Mouse (Mus musculus) forebrain, embryonic 13.5 days (tissue): ENCODE data around the gene Cbr2. TPM values are rescaled to one million over a fixed set of nuclear protein-coding genes. Genes with fewer than 3 reads are reported as not detected.
A peak's percentile ranks its signal among the peaks of the same experiment; 100 is the strongest.
"Not testable (repeated sequence)": the region's sequence is repeated elsewhere in the genome, so short reads cannot be mapped to it uniquely, and the experiment has no call there.

Source experiments
- ATAC-seq: fragments of 200-750 bp; cut with Nextera tagmentation; 2 replicates; pipeline ENCODE4 v1.8.0; 2017
- H3K27ac ChIP-seq: fragments of 300-500 bp; sonication (generic); 2 replicates; pipeline ENCODE4 v1.5.1; 2015; ENCODE audit warnings: inconsistent platforms, mild to moderate bottlenecking, moderate library complexity
- H3K27me3 ChIP-seq: fragments of 300-500 bp; sonication (generic); 2 replicates; pipeline ENCODE4 v1.6.1; 2015; ENCODE audit warnings: mild to moderate bottlenecking, inconsistent platforms
- H3K36me3 ChIP-seq: fragments of 300-500 bp; sonication (generic); 2 replicates; pipeline ENCODE4 v1.6.1; 2015; ENCODE audit warnings: mild to moderate bottlenecking, inconsistent platforms; ENCODE audit not compliant: poor library complexity, severe bottlenecking
- H3K4me1 ChIP-seq: fragments of 300-500 bp; sonication (generic); 2 replicates; pipeline ENCODE4 v1.6.1; 2015; ENCODE audit warnings: inconsistent platforms
- H3K4me2 ChIP-seq: fragments of 300-500 bp; sonication (generic); 2 replicates; pipeline ENCODE4 v1.6.1; 2015; ENCODE audit warnings: inconsistent platforms, mild to moderate bottlenecking, moderate library complexity
- H3K4me3 ChIP-seq: fragments of 300-500 bp; sonication (generic); 2 replicates; pipeline ENCODE4 v1.5.1; 2015; ENCODE audit warnings: mild to moderate bottlenecking, inconsistent platforms
- H3K9ac ChIP-seq: fragments of 300-500 bp; sonication (generic); 2 replicates; pipeline ENCODE4 v1.6.1; 2015; ENCODE audit warnings: mild to moderate bottlenecking, inconsistent platforms
- H3K9me3 ChIP-seq: fragments of 300-500 bp; sonication (generic); replicated peaks from 2 replicates; pipeline ENCODE4 v1.6.1; 2016; ENCODE audit warnings: inconsistent platforms
- whole genome bisulfite sequencing: fragments of 180-500 bp; shearing (Covaris S2); methylation state at CpG from one replicate; pipeline ENCODE4 v1.1.7; 2015; 5-methylcytosine and 5-hydroxymethylcytosine counted together
- polyA plus RNA-seq: library from polyadenylated mRNA; unstranded; fragments of >200 nt; fragmentation: Nextera tagmentation; extraction: Ambion mirVana; gene quantifications from 2 replicates; pipeline ENCODE4 v1.2.1, GENCODE M21; 2015

The Cbr2 gene
- 0.26 TPM in 1 of 2 replicates, not detected in the other for polyA plus RNA-seq

DNA sequence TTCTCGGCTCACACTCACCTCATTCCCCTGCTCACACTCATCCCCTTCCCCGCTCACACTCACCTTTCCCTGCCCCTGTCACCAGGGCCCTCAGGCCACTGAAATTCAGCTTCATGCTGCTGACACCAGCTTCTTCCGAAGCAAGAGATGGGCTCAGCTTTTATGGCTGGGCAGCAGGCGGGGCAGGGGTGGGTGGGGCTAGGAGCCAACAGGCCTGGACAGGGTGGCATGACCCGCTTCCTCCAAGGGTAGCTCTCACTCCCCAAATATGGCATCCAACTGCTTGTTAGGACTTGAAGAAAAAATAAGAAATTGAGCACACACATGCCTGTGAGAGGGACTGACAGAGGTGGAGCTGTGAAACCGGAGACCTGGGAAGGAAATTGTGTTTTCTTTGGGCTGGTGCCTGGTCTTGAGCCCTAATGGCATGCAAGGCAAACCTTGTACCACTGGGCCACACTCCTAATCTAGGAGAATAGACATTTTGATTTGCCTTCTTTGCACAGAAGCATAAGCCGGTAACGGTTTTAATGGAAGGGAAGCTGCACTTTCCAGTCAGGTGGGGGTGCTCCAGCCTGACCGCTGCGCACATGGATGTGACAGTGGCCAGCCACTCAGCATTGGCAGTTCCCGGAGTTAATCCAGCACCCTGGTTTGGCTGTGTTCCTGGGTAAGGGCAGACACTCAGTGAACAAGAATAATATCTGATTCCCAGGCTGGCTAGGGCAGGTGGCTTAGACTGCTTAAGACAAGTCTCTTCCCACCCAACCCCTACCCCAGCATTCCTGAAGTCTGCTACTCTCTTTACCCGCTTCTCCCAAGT lies at the start of gene Cbr2:
Gene Cbr2, minus strand, starts transcription at position 257 of the 823 bp plus-strand sequence.
- 82% methylated on average over 12 of the region's 12 CpGs for WGBS
- H3K27ac ChIP-seq: no peak within 1 kb of the TSS
- ATAC-seq: no peak
- H3K27me3 ChIP-seq: peaks cover 20% of the 10 kb centered on the region
- H3K9me3 ChIP-seq: no peaks in the 10 kb centered on the region
- peaks cover 6% of the 10 kb centered on the region; the same call in 1 of the 2 replicates for H3K4me1 ChIP-seq
- H3K4me3 ChIP-seq: no peak within 1 kb of the TSS
- no peak within 1 kb of the TSS for H3K9ac ChIP-seq
- no peaks in the 10 kb centered on the region for H3K36me3 ChIP-seq
- no peak within 1 kb of the TSS for H3K4me2 ChIP-seq

GRCm38 (mm10) chr11:120781361-120781760 lies 49.4 kb upstream of the Cbr2 start:
- Histone ChIP-seq H3K36me3 (peaks cover 44% of the 10 kb centered on the region), H3K4me1 (peaks cover 27% of the 10 kb centered on the region)
- WGBS: 93% methylated on average over 6 of the region's 6 CpGs
- not testable (repeated sequence) for H3K27ac ChIP-seq, H3K4me3 ChIP-seq, H3K9me3 ChIP-seq, H3K4me2 ChIP-seq, ATAC-seq, H3K9ac ChIP-seq, H3K27me3 ChIP-seq

- Histone ChIP-seq H3K4me1 (peaks cover 17% of the 10 kb centered on the region), H3K27me3 (no peaks in the 10 kb centered on the region), H3K9ac (no peak overlapping the region), H3K4me2 (no peak overlapping the region), H3K4me3 (no peak overlapping the region), H3K36me3 (peaks cover 33% of the 10 kb centered on the region), H3K27ac (no peak overlapping the region), H3K9me3 (no peaks in the 10 kb centered on the region)
- no peak for ATAC-seq
- 82% methylated on average over 1 of the region's 1 CpGs for WGBS
Observed at GRCm38 (mm10) chr11:120779876-120780275, 48.0 kb upstream of the Cbr2 start.

DNA sequence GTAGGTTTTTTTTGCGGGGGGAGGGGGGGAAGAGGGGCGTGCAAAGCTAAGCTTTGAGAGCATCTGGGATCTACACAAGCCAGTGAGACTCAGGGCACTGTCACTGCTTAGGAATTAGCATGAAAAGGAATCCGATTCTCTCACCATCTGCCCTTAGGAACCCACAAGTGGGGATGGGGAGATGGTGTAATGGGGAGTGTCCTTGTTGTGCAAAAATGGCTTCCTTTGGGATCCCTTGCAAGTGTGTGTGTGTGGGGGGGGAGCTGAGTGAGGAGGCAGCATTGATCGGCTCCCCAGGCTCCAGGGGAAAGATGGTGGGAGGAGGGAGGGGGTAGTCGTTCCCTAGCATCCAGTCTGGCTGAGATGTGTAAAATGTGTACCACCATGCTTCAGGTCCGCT lies 45.2 kb upstream of the Cbr2 start:
- no peak for ATAC-seq
- Histone ChIP-seq H3K4me1 (peaks cover 4% of the 10 kb centered on the region; the same call in 1 of the 2 replicates), H3K27me3 (no peaks in the 10 kb centered on the region), H3K4me2 (no peak overlapping the region), H3K27ac (no peak overlapping the region), H3K4me3 (no peak overlapping the region), H3K9me3 (no peaks in the 10 kb centered on the region), H3K9ac (no peak overlapping the region), H3K36me3 (peaks cover 24% of the 10 kb centered on the region)
- WGBS: 30% methylated on average over 6 of the region's 6 CpGs

DNA sequence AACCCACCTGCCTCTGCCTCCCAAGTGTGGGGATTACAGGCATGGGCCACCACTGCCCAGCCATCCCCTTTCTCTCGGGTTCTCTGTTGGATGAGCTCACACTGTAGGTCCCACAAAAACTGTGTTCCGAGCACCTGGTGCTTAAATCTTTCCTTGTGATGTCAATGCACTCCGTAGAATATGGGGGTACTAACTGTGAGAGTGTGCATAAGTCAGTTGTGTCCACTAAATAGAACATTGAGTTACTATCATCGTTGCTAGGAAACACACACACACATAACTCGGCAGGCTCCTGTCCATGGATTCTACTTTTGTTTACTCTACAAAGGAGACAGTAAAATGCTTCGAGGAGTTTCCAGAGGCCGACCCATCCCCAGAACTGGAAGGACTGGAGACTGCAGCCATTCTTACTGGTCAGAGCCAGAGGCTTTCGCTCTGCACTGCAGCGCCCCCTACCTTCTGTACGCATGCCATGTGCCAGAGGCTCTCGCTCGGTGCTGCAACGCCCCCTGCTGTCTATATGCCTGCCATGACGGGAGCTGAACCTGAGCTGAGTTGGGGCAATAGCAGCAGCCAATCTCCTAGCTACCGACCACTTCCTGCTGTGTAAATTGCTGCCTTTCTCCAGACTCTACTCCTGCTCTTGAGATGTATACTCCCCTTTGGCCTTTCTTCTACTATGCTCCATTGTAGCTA lies 44.0 kb upstream of the Cbr2 start:
- Histone ChIP-seq H3K9me3 (no peaks in the 10 kb centered on the region), H3K27ac (no peak overlapping the region), H3K4me1 (peaks cover 4% of the 10 kb centered on the region; the same call in 1 of the 2 replicates), H3K36me3 (peaks cover 15% of the 10 kb centered on the region), H3K27me3 (no peaks in the 10 kb centered on the region), H3K9ac (no peak overlapping the region), H3K4me3 (no peak overlapping the region), H3K4me2 (no peak overlapping the region)
- ATAC-seq: peak; percentile 80
- WGBS: 27% methylated on average over 15 of the region's 15 CpGs

- no peak overlapping the region for H3K4me3 ChIP-seq
- H3K4me2 ChIP-seq: no peak overlapping the region
- no peaks in the 10 kb centered on the region for H3K27me3 ChIP-seq
- peaks cover 4% of the 10 kb centered on the region; the same call in 1 of the 2 replicates for H3K4me1 ChIP-seq
- WGBS: 92% methylated on average over 7 of the region's 7 CpGs
- H3K36me3 ChIP-seq: no peaks in the 10 kb centered on the region
- ATAC-seq: no peak
- no peaks in the 10 kb centered on the region for H3K9me3 ChIP-seq
- no peak overlapping the region for H3K27ac ChIP-seq
- no peak overlapping the region for H3K9ac ChIP-seq
Observed at GRCm38 (mm10) chr11:120773463-120774190, 41.7 kb upstream of the Cbr2 start.

DNA sequence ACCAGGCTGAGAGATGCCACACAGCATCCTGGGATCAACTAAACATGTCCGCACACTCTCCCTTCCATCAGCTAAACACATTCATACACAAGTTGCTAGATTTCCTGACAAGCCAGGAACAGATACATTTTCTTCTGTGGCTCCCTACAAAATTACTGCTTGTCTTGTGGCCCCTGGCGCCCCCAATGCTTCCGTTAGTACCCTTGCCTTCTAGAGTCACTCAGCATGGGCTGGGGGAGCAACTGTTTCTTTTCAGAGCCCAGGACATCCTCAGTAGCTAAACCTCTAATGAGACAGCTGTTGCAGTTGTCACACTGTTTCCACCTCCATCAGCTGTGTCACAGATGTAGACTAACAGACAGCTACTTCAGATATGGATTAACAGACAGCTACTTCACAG lies 40.8 kb upstream of the Cbr2 start:
- H3K4me1 ChIP-seq: peaks cover 4% of the 10 kb centered on the region; the same call in 1 of the 2 replicates
- H3K36me3 ChIP-seq: no peaks in the 10 kb centered on the region
- H3K27ac ChIP-seq: no peak overlapping the region
- WGBS: 81% methylated on average over 3 of the region's 3 CpGs
- no peaks in the 10 kb centered on the region for H3K27me3 ChIP-seq
- H3K9ac ChIP-seq: no peak overlapping the region
- no peak overlapping the region for H3K4me2 ChIP-seq
- no peak for ATAC-seq
- no peak overlapping the region for H3K4me3 ChIP-seq
- no peaks in the 10 kb centered on the region for H3K9me3 ChIP-seq

GRCm38 (mm10) chr11:120768206-120768605 lies 36.3 kb upstream of the Cbr2 start:
- no peak for ATAC-seq
- Histone ChIP-seq H3K4me3 (no peak overlapping the region), H3K4me1 (no peaks in the 10 kb centered on the region), H3K27ac (no peak overlapping the region), H3K9me3 (no peaks in the 10 kb centered on the region), H3K4me2 (no peak overlapping the region), H3K36me3 (no peaks in the 10 kb centered on the region), H3K9ac (no peak overlapping the region), H3K27me3 (peaks cover 5% of the 10 kb centered on the region; the same call in 1 of the 2 replicates)
- WGBS: 44% methylated on average over 1 of the region's 1 CpGs

DNA sequence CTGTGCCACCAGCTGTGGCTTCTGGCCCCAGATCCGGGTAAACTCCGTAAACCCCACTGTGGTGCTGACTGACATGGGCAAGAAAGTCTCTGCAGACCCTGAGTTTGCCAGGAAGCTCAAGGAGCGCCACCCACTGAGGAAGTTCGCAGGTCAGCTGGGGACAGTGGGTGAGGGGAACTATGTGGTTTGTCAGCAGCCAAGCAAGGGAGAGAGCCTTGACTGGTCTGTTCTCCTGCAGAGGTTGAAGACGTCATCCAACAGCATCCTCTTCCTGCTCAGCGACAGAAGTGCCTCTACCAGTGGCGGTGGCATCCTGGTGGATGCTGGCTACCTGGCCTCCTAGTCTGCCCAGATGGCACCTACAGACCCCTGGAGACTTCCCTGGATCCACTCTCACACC lies 35.1 kb upstream of the Cbr2 start:
- not testable (repeated sequence) for H3K4me2 ChIP-seq, ATAC-seq, H3K4me1 ChIP-seq, H3K9ac ChIP-seq, H3K27ac ChIP-seq, H3K36me3 ChIP-seq, H3K9me3 ChIP-seq, H3K4me3 ChIP-seq
- 88% methylated on average over 4 of the region's 7 CpGs for WGBS
- peaks cover 11% of the 10 kb centered on the region for H3K27me3 ChIP-seq

GRCm38 (mm10) chr11:120763121-120763999 lies 31.4 kb upstream of the Cbr2 start:
- peak; percentile 50; the same call in 1 of the 2 replicates for ATAC-seq
- Histone ChIP-seq H3K4me2 (peak overlapping the region; percentile 25; the same call in 1 of the 2 replicates), H3K27me3 (peaks cover 15% of the 10 kb centered on the region)
- not testable (repeated sequence) for H3K9ac ChIP-seq, H3K36me3 ChIP-seq, H3K4me3 ChIP-seq, H3K9me3 ChIP-seq, H3K27ac ChIP-seq, H3K4me1 ChIP-seq
- WGBS: 4% methylated on average over 8 of the region's 23 CpGs

- not testable (repeated sequence) for H3K27ac ChIP-seq, H3K36me3 ChIP-seq, H3K9ac ChIP-seq, H3K4me3 ChIP-seq, ATAC-seq, H3K4me1 ChIP-seq
- H3K4me2 ChIP-seq: peak within 1 kb of the TSS; percentile 25; the same call in 1 of the 2 replicates
- peaks cover 16% of the 10 kb centered on the region for H3K9me3 ChIP-seq
- peaks cover 15% of the 10 kb centered on the region for H3K27me3 ChIP-seq
- 11% methylated on average over 14 of the region's 14 CpGs for WGBS
Observed at GRCm38 (mm10) chr11:120762672-120763041, 30.7 kb upstream of the Cbr2 start, which contains the start of gene Hmga1b. Gene Hmga1b, plus strand, starts transcription at chr11:120762794.
